In the genomic region with DNA sequence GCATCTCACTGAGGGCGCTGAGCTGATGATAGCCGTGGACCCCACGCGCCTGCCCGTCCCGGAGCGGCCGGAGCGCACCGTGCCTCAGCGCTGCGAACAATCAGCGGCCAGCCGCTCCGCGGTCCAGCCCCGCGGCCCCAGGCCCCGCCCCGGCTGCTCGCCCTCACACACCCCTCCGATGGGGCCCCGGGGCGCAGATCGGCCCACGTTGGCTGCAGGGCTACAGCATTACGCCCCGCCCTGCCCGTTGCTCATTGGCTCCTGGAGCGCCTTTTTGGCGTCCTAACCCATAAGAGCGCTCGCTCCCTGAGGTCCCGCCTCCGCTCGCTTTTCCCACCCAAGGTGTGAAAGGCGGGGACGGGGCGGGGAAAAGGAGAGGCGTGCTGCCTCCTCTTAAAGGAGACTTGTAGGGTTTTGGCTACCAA, we compare ENCODE assay signal across 8 mouse cellular contexts. TPM values are rescaled to one million over a fixed set of nuclear protein-coding genes. Genes with fewer than 3 reads are reported as not detected.
DNase-seq lines count a peak whose midpoint lies in the region; ATAC-seq and TF ChIP-seq lines count a peak whose summit lies in the region.

A gene (minus strand): TSS at position 92 of the 425 bp plus-strand sequence.

- H3K9ac ChIP-seq in hindbrain, embryonic 16.5 days (ENCODE audit: low read depth, low read length), result peak within 1 kb of the TSS; percentile 83

- no peaks in the 10 kb centered on the region for H3K36me3 ChIP-seq in hindbrain, embryonic 16.5 days (ENCODE audit: control insufficient read depth, insufficient read depth, low read length)

- H3K9me3 ChIP-seq in hindbrain, embryonic 16.5 days (ENCODE audit: control insufficient read depth, low read length), result no peaks in the 10 kb centered on the region

- peaks cover 1% of the 10 kb centered on the region; the same call in 1 of the 2 replicates for H3K4me1 ChIP-seq in cortical plate, adult 2 months (ENCODE audit: control insufficient read depth, insufficient read depth, low read length)
- H3K4me1 ChIP-seq in hindbrain, embryonic 16.5 days (ENCODE audit: control insufficient read depth, insufficient read depth, low read depth, low read length), result peaks cover 23% of the 10 kb centered on the region

- WGBS in hindbrain, embryonic 16.5 days, result 0% methylated on average over 31 of the region's 40 CpGs

- DNase-seq in adipocyte (ENCODE audit: low spot score), result peak; percentile 100
- DNase-seq in gastrocnemius, adult 2 months, result peak; percentile 99
- DNase-seq in left cerebral cortex, adult 11 months (ENCODE audit: low spot score), result peak; percentile 95
- peak; percentile 99 for DNase-seq in lung, postnatal 36 days
- DNase-seq in retina, embryonic 14.5 days (ENCODE audit: low spot score), result peak; percentile 99
- peak; percentile 96 to 99 for DNase-seq in thymus, postnatal 36 days

- intact Hi-C loops in gastrocnemius, adult 2 months (cut with DNase I), result loop anchor here (2.0 to 10.0 kb wide), 3 partner anchors 79 to 267 kb away; no protein-coding TSS in a partner anchor

- no peak for TF ChIP-seq CTCF in cortical plate, adult 2 months (IDR thresholded peaks at IDR 0.05; ENCODE audit: extremely low read depth, insufficient read depth, low read length)
- no peak for TF ChIP-seq CTCF in gastrocnemius, adult 2 months (IDR thresholded peaks at IDR 0.05)

- no peaks in the 10 kb centered on the region for H3K27me3 ChIP-seq in hindbrain, embryonic 16.5 days (replicated peaks; ENCODE audit: control insufficient read depth, insufficient read depth, low read length)

- H3K4me3 ChIP-seq in cortical plate, adult 2 months (ENCODE audit: insufficient read depth, low read length), result peak within 1 kb of the TSS; percentile 77
- peak within 1 kb of the TSS; percentile 98 for H3K4me3 ChIP-seq in gastrocnemius, adult 2 months
- peak within 1 kb of the TSS; percentile 83 for H3K4me3 ChIP-seq in hindbrain, embryonic 16.5 days (ENCODE audit: low read length)

- ATAC-seq in hindbrain, embryonic 16.5 days, result peak; percentile 99

- H3K4me2 ChIP-seq in hindbrain, embryonic 16.5 days (ENCODE audit: low read length), result peak within 1 kb of the TSS; percentile 92

- peak; percentile 60 for TF ChIP-seq POLR2A in cortical plate, adult 2 months (IDR thresholded peaks at IDR 0.05; ENCODE audit: extremely low read depth, insufficient read depth, low read length)

- 0 out of 2 replicates have a peak within 1 kb of the TSS, but pooled peaks have one; percentile 52 for H3K27ac ChIP-seq in cortical plate, adult 2 months (ENCODE audit: insufficient read depth, low read length)
- H3K27ac ChIP-seq in gastrocnemius, adult 2 months, result peak within 1 kb of the TSS; percentile 98
- H3K27ac ChIP-seq in hindbrain, embryonic 16.5 days (ENCODE audit: low read depth, low read length), result peak within 1 kb of the TSS; percentile 90

RNA-seq across cellular contexts. Expression of the gene that starts here (rescaled TPM):
- 19.1 and 19.7 TPM in 2 replicates for polyA plus RNA-seq in cortical plate, adult 2 months (2012; rRNA removed)
- total RNA-seq in gastrocnemius, adult 2 months (2021), result 10 to 100 TPM; 38.9 to 57.9 TPM
- 18.7 and 22.7 TPM in 2 replicates for polyA plus RNA-seq in hindbrain, embryonic 16.5 days (2015; fragmentation: Nextera tagmentation; extraction: Ambion mirVana)

Comparison
In these comparisons a context has a peak if more than half of its experiments do, and no peak if none do; other contexts are left out.
1. Peak in every context shown above with its lines: DNase-seq, ATAC-seq, H3K4me3 ChIP-seq and H3K27ac ChIP-seq.